Mouse (Mus musculus) spleen, adult 18-20 months (tissue): ENCODE results near the gene Il1rn.

Experiments used
- DNase-seq, 2 experiments: peaks; one replicate each; pipeline ENCODE4 v3.0.0; 2022; ENCODE audit warnings: mixed read lengths in 2 of 2

Il1rn gene

GRCm38 (mm10) chr2:24382456-24383230 lies 46.0 kb downstream of the Il1rn start:
- no peak for DNase-seq

GRCm38 (mm10) chr2:24383636-24384035 lies 47.0 kb downstream of the Il1rn start:
- DNase-seq, result no peak

GRCm38 (mm10) chr2:24384393-24384792 lies 47.7 kb downstream of the Il1rn start:
- DNase-seq, result no peak

- DNase-seq, result peak; percentile 70 to 74
Measured at GRCm38 (mm10) chr2:24385111-24385961, 48.7 kb downstream of the Il1rn start.

GRCm38 (mm10) chr2:24386158-24386963 lies 49.7 kb downstream of the Il1rn start:
- peak; percentile 74 to 76 for DNase-seq

- no peak for DNase-seq
Measured at GRCm38 (mm10) chr2:24386964-24387320, 50.3 kb downstream of the Il1rn start.

GRCm38 (mm10) chr2:24387361-24388283 lies 51.0 kb downstream of the Il1rn start:
- DNase-seq, result no peak

GRCm38 (mm10) chr2:24393251-24393650 lies 56.6 kb downstream of the Il1rn start:
- DNase-seq, result no peak

GRCm38 (mm10) chr2:24397115-24397514 lies 60.5 kb downstream of the Il1rn start:
- DNase-seq, result no peak

- DNase-seq, result no peak
Measured at GRCm38 (mm10) chr2:24400711-24401110, 64.1 kb downstream of the Il1rn start.
